Mouse (Mus musculus): ENCODE results near the gene Card9. TPM values are rescaled to one million over a fixed set of nuclear protein-coding genes. Genes with fewer than 3 reads are reported as not detected.

The Card9 gene
- 13.2 TPM for polyA plus RNA-seq (2014; fragmentation: Illumina TruSeq; extraction: RNeasy Lipid Tissue Mini Kit (QIAGEN cat#74804); ENCODE audit: insufficient read depth, low read depth, low replicate concordance)

DNA sequence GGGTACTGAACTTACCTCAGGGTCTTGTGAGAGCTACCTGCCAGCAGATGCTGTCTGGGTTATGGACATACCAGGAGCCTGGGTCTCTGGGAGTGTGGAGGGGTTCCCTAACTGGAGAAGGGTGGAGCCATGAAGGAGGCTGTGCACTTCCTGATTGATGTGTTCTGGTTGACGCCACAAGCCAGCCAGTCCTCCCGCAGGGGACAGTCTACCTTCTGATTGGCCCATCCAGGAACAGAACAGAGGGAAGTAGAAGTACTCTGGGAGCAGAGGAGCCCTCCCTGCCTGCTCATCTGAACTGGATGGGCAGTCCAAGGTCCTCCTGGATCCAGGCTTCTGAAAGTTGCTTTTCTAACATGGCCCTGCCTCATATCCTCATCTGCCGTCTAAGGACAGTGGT is at the start of gene Card9:
Card9 (minus strand) TSS at position 147 of the 400 bp plus-strand sequence.

GRCm38 (mm10) chr2:26408515-26409356 is 48.0 kb upstream of the Card9 start, which contains the start of gene Inpp5e:
Gene Inpp5e, minus strand, starts transcription at chr2:26409203.

DNA sequence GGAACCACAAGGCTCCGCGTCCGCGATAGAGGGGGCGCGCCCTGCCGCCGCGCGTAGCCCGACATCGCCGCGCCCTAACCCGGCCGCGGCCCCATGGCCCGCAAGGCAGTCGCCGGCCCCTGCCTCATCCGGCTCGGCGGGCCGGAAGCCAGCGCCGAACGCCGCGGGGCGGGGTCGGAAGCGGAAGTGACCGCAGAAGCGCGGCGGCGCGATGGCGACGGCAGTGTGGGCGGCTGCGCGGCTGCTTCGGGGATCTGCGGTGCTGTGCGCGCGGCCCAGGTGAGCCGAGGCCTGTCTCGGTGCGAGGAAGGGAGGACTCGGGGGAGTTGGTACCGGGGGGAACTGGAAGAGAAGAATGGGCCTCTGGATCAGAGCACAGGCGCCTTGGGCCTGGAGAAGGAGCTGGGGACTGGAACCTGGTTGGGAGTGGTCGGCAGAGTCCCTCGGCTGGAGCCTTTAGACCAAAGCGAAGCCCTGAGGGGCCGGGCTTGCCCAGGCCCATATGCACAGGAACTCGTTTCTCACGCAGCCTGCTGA is 28.5 kb upstream of the Card9 start, which contains the start of the genes Entr1 and Pmpca:
Entr1 (minus strand) TSS at position 163 of the 537 bp plus-strand sequence.
Pmpca (plus strand) TSS at position 186 of the 537 bp plus-strand sequence.

GRCm38 (mm10) chr2:26380131-26380771 is 19.5 kb upstream of the Card9 start, which contains the start of gene Snapc4:
Gene Snapc4, minus strand, starts transcription at chr2:26380653.

DNA sequence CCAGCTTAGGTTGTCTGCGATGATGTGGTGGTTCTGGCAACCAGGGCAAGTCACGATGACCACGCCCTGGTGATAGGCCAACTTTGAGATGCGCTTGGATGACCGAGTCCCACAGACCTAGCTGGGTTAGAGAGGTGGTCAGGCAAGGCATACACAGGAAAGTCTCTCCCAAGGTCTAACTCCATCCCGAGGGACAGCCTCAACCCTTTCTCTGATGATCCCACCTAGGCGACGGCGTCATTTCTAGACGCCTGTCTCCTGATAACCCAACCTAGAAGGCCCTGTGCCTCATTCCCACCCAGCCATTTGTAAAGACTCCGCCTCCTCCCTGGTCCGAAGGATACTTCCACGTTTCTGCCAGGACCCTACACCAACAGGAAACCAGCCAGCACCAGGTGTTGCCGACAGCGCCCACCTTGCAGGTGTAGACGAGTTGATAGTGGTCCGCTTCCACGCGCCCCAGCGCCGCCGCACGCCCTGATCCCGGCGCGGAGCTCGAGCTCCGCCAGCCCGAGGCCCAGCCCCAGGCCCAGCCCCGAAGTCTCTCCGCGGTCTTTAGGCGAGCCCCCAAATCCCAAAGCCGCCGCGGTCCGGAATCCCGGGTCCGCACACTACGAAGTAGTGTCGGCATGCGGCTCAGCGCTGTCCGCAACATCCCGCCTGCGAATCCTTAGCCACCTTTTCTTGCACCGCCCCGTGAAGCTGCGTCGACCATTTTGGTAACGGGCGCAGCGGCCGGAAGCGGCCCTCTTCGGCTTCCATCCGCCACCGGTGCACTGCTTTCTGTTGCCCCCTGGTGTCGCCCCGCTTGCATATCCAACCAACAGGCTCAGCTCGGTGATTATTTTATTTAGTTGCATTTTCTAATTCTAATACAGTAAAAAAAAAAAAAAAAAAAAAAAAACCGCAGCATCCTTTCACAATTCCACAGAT is 9.1 kb downstream of the Card9 start, which contains the start of gene Dnlz:
Dnlz (minus strand) TSS at position 753 of the 933 bp plus-strand sequence.

GRCm38 (mm10) chr2:26315072-26315924 is 45.4 kb downstream of the Card9 start, which contains the start of gene Gpsm1:
Gene Gpsm1, plus strand, starts transcription at chr2:26315515.

Other genes starting within 250 kb of the Card9 start
- 4.7 TPM for gene Nacc2, start 237.7 kb downstream of the Card9 start, polyA plus RNA-seq (2014; fragmentation: Illumina TruSeq; extraction: RNeasy Lipid Tissue Mini Kit (QIAGEN cat#74804); ENCODE audit: insufficient read depth, low read depth, low replicate concordance)
- gene Lhx3, start 152.6 kb downstream of the Card9 start, polyA plus RNA-seq (2014; fragmentation: Illumina TruSeq; extraction: RNeasy Lipid Tissue Mini Kit (QIAGEN cat#74804); ENCODE audit: insufficient read depth, low read depth, low replicate concordance) = not detected
- gene Qsox2, start 123.4 kb downstream of the Card9 start, polyA plus RNA-seq (2014; fragmentation: Illumina TruSeq; extraction: RNeasy Lipid Tissue Mini Kit (QIAGEN cat#74804); ENCODE audit: insufficient read depth, low read depth, low replicate concordance) = 12.8 TPM
- gene Ccdc187, start 66.4 kb downstream of the Card9 start, polyA plus RNA-seq (2014; fragmentation: Illumina TruSeq; extraction: RNeasy Lipid Tissue Mini Kit (QIAGEN cat#74804); ENCODE audit: insufficient read depth, low read depth, low replicate concordance) = 2.1 TPM
- 14.2 TPM for gene Gpsm1, start 45.4 kb downstream of the Card9 start, polyA plus RNA-seq (2014; fragmentation: Illumina TruSeq; extraction: RNeasy Lipid Tissue Mini Kit (QIAGEN cat#74804); ENCODE audit: insufficient read depth, low read depth, low replicate concordance)
- gene Dnlz, start 8.8 kb downstream of the Card9 start, polyA plus RNA-seq (2014; fragmentation: Illumina TruSeq; extraction: RNeasy Lipid Tissue Mini Kit (QIAGEN cat#74804); ENCODE audit: insufficient read depth, low read depth, low replicate concordance) = 10.7 TPM
- gene Snapc4, start 19.7 kb upstream of the Card9 start, polyA plus RNA-seq (2014; fragmentation: Illumina TruSeq; extraction: RNeasy Lipid Tissue Mini Kit (QIAGEN cat#74804); ENCODE audit: insufficient read depth, low read depth, low replicate concordance) = 7.8 TPM
- 49.5 TPM for gene Entr1, start 28.4 kb upstream of the Card9 start, polyA plus RNA-seq (2014; fragmentation: Illumina TruSeq; extraction: RNeasy Lipid Tissue Mini Kit (QIAGEN cat#74804); ENCODE audit: insufficient read depth, low read depth, low replicate concordance)
- gene Pmpca, start 28.4 kb upstream of the Card9 start, polyA plus RNA-seq (2014; fragmentation: Illumina TruSeq; extraction: RNeasy Lipid Tissue Mini Kit (QIAGEN cat#74804); ENCODE audit: insufficient read depth, low read depth, low replicate concordance) = 22.6 TPM
- 7.1 TPM for gene Inpp5e, start 48.3 kb upstream of the Card9 start, polyA plus RNA-seq (2014; fragmentation: Illumina TruSeq; extraction: RNeasy Lipid Tissue Mini Kit (QIAGEN cat#74804); ENCODE audit: insufficient read depth, low read depth, low replicate concordance)
- 13.3 TPM for gene Sec16a, start 84.3 kb upstream of the Card9 start, polyA plus RNA-seq (2014; fragmentation: Illumina TruSeq; extraction: RNeasy Lipid Tissue Mini Kit (QIAGEN cat#74804); ENCODE audit: insufficient read depth, low read depth, low replicate concordance)
- 14.9 TPM for gene Notch1, start 155.7 kb upstream of the Card9 start, polyA plus RNA-seq (2014; fragmentation: Illumina TruSeq; extraction: RNeasy Lipid Tissue Mini Kit (QIAGEN cat#74804); ENCODE audit: insufficient read depth, low read depth, low replicate concordance)
- gene Egfl7, start 219.1 kb upstream of the Card9 start, polyA plus RNA-seq (2014; fragmentation: Illumina TruSeq; extraction: RNeasy Lipid Tissue Mini Kit (QIAGEN cat#74804); ENCODE audit: insufficient read depth, low read depth, low replicate concordance) = 820 TPM
- not detected for gene Gm20532, start 225.7 kb upstream of the Card9 start, polyA plus RNA-seq (2014; fragmentation: Illumina TruSeq; extraction: RNeasy Lipid Tissue Mini Kit (QIAGEN cat#74804); ENCODE audit: insufficient read depth, low read depth, low replicate concordance)
- 51.3 TPM for gene Agpat2, start 243.5 kb upstream of the Card9 start, polyA plus RNA-seq (2014; fragmentation: Illumina TruSeq; extraction: RNeasy Lipid Tissue Mini Kit (QIAGEN cat#74804); ENCODE audit: insufficient read depth, low read depth, low replicate concordance)